Mouse (Mus musculus): ENCODE results near the gene Dpep1. TPM values are rescaled to one million over a fixed set of nuclear protein-coding genes. Genes with fewer than 3 reads are reported as not detected.

Gene Dpep1
- total RNA-seq (2023) = not detected

GRCm38 (mm10) chr8:123185566-123186409 lies at the start of gene Dpep1:
Gene Dpep1 (plus strand): TSS chr8:123186242.

GRCm38 (mm10) chr8:123157888-123158465 lies 28.1 kb upstream of the Dpep1 start, which contains the start of gene Sult5a1:
Gene Sult5a1 (minus strand): TSS chr8:123158315.

DNA sequence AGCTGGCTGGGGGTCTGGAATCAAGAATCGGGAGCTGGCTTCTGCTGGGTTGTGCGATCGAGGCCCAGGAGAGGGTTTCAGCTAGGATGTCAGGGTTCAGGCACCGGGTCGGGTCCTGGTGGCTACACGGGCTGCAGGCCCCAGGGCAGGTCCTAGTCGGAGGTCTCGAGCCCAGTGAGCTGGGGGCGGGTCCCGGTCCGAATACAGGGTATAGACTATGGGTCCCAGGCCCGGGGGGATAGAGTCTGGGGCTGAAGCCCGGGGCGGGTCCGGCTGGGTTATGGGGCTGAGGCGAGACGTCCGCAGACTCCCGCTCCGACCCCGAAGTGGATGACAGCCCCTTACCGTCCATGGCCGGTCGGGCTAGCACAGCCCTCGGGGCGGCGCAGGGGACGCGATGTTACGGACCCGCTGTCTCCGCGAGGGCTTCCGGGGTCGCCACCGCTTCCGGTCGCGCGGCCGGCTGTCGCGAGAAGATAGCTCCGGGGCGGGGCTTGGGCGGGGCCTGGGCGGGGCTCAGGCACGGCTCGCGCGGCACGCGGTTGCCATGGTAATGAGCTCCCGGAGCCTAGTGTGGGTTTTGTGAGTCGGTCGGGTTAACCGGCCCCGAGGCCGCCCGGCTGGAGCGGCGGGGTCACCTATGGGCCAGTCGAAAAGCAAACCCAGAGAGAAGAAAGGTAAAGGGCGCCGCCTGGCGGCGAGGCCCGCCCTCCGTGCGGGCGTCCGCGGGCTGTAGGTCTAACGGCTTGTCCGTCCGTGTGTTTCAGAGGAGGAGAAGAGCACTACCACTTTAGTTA lies 26.5 kb downstream of the Dpep1 start, which contains the start of the genes Chmp1a and Spata33:
Gene Chmp1a (minus strand): TSS at position 443 of the 797 bp plus-strand sequence.
Gene Spata33 (plus strand): TSS at position 512 of the 797 bp plus-strand sequence.

GRCm38 (mm10) chr8:123224278-123225266 lies 38.5 kb downstream of the Dpep1 start, which contains the start of gene Cdk10:
Gene Cdk10 (plus strand): TSS chr8:123224842.

GRCm38 (mm10) chr8:123235520-123236497 lies 49.8 kb downstream of the Dpep1 start, which contains the start of gene Spata2l:
Gene Spata2l (minus strand): TSS chr8:123236233.

Other genes with a start within 250 kb of the Dpep1 start
- 332 TPM for gene Ankrd11, start 144.0 kb upstream of the Dpep1 start, total RNA-seq (2023)
- 81.7 TPM for gene Spg7, start 123.3 kb upstream of the Dpep1 start, total RNA-seq (2023)
- 1,857 TPM for gene Rpl13, start 83.9 kb upstream of the Dpep1 start, total RNA-seq (2023)
- 0.38 TPM for gene Cpne7, start 68.9 kb upstream of the Dpep1 start, total RNA-seq (2023)
- gene Sult5a1, start 27.9 kb upstream of the Dpep1 start, total RNA-seq (2023) = not detected
- gene Chmp1a, start 26.5 kb downstream of the Dpep1 start, total RNA-seq (2023) = 74.4 TPM
- not detected for gene Spata33, start 26.6 kb downstream of the Dpep1 start, total RNA-seq (2023)
- gene Cdk10, start 38.6 kb downstream of the Dpep1 start, total RNA-seq (2023) = 52.6 TPM
- gene Spata2l, start 50.0 kb downstream of the Dpep1 start, total RNA-seq (2023) = 14.5 TPM
- 27.6 TPM for gene Zfp276, start 68.0 kb downstream of the Dpep1 start, total RNA-seq (2023)
- 31.1 TPM for gene Vps9d1, start 68.1 kb downstream of the Dpep1 start, total RNA-seq (2023)
- gene Fanca, start 132.3 kb downstream of the Dpep1 start, total RNA-seq (2023) = 10.3 TPM
- not detected for gene Spire2, start 146.5 kb downstream of the Dpep1 start, total RNA-seq (2023)
- gene Tcf25, start 187.5 kb downstream of the Dpep1 start, total RNA-seq (2023) = 216 TPM
- 0.21 TPM for gene Mc1r, start 220.9 kb downstream of the Dpep1 start, total RNA-seq (2023)
- gene Tubb3, start 225.2 kb downstream of the Dpep1 start, total RNA-seq (2023) = 0.30 TPM
- gene Def8, start 237.3 kb downstream of the Dpep1 start, total RNA-seq (2023) = 7.9 TPM